Mouse (Mus musculus) forebrain, embryonic 14.5 days (tissue): ENCODE data around the gene Cabp4. TPM values are rescaled to one million over a fixed set of nuclear protein-coding genes. Genes with fewer than 3 reads are reported as not detected.

Experiments used
- ATAC-seq: fragments of 200-750 bp; cut with Nextera tagmentation; 2 replicates; pipeline ENCODE4 v1.8.0; 2017; ENCODE audit warnings: mild to moderate bottlenecking, moderate library complexity
- DNase-seq: peaks from one replicate; pipeline ENCODE4 v3.0.0-alpha.2; 2015; ENCODE audit warnings: low spot score
- H3K27ac ChIP-seq: fragments of 300-500 bp; sonication (generic); 2 replicates; pipeline ENCODE4 v1.5.1; 2014; ENCODE audit warnings: low read depth, mild to moderate bottlenecking, control low read depth, low read length, moderate library complexity
- H3K27me3 ChIP-seq: fragments of 300-500 bp; sonication (generic); replicated peaks from 2 replicates; pipeline ENCODE4 v1.6.1; 2014; ENCODE audit warnings: low read length, control low read depth, mixed read lengths; ENCODE audit not compliant: control insufficient read depth, insufficient read depth
- H3K36me3 ChIP-seq: fragments of 300-500 bp; sonication (generic); 2 replicates; pipeline ENCODE4 v1.6.1; 2014; ENCODE audit warnings: low read length, control low read depth; ENCODE audit not compliant: control insufficient read depth, insufficient read depth
- H3K4me1 ChIP-seq: fragments of 300-500 bp; sonication (generic); 2 replicates; pipeline ENCODE4 v1.6.1; 2014; ENCODE audit warnings: antibody characterized with exemption, low read length, control low read depth; ENCODE audit not compliant: control insufficient read depth, insufficient read depth
- H3K4me2 ChIP-seq: fragments of 300-500 bp; sonication (generic); 2 replicates; pipeline ENCODE4 v1.6.1; 2014; ENCODE audit warnings: mild to moderate bottlenecking, control low read depth, low read length
- H3K4me3 ChIP-seq: fragments of 300-500 bp; sonication (generic); 2 replicates; pipeline ENCODE4 v1.5.1; 2014; ENCODE audit warnings: low read depth, low read length, control low read depth
- H3K9ac ChIP-seq: fragments of 300-500 bp; sonication (generic); 2 replicates; pipeline ENCODE4 v1.6.1; 2014; ENCODE audit warnings: mild to moderate bottlenecking, low read length, control low read depth, moderate library complexity
- H3K9me3 ChIP-seq: fragments of 300-500 bp; sonication (generic); replicated peaks from 2 replicates; pipeline ENCODE4 v1.6.1; 2016; ENCODE audit warnings: low read length, control low read depth, mixed read lengths; ENCODE audit not compliant: control insufficient read depth
- WGBS: fragments of 180-500 bp; shearing (Covaris S2); extraction: QIAGEN DNeasy Blood & Tissue Kit; methylation state at CpG from one replicate; pipeline ENCODE4 v1.1.7; 2014; 5-methylcytosine and 5-hydroxymethylcytosine counted together
- polyA plus RNA-seq: library from polyadenylated mRNA; unstranded; fragments of >200 nt; fragmentation: Nextera tagmentation; extraction: Ambion mirVana; gene quantifications from 2 replicates; pipeline ENCODE4 v1.2.1, GENCODE M21; 2014

Cabp4 gene
- polyA plus RNA-seq, 1 experiment from 2014 or later, result 0.08 TPM

GRCm38 (mm10) chr19:4091383-4091782 lies 52.5 kb downstream of the Cabp4 start:
- H3K36me3 ChIP-seq, result no peaks in the 10 kb centered on the region
- H3K27me3 ChIP-seq, result no peaks in the 10 kb centered on the region
- 71% methylated on average over 2 of the region's 2 CpGs for WGBS
- H3K4me2 ChIP-seq, result no peak overlapping the region
- no peak for DNase-seq
- no peaks in the 10 kb centered on the region for H3K9me3 ChIP-seq
- no peak overlapping the region for H3K9ac ChIP-seq
- ATAC-seq, result no peak
- peaks cover 6% of the 10 kb centered on the region for H3K4me1 ChIP-seq
- H3K4me3 ChIP-seq, result no peak overlapping the region
- no peak overlapping the region for H3K27ac ChIP-seq

- DNase-seq (no peak), ATAC-seq (no peak)
- WGBS, result 92% methylated on average over 3 of the region's 3 CpGs
- Histone ChIP-seq H3K4me3 (no peak overlapping the region), H3K9ac (no peak overlapping the region), H3K36me3 (no peaks in the 10 kb centered on the region), H3K27me3 (no peaks in the 10 kb centered on the region), H3K4me2 (no peak overlapping the region), H3K9me3 (no peaks in the 10 kb centered on the region), H3K27ac (no peak overlapping the region), H3K4me1 (no peaks in the 10 kb centered on the region)
Observed at GRCm38 (mm10) chr19:4090446-4090845, 53.4 kb downstream of the Cabp4 start.

- Histone ChIP-seq H3K9ac (no peak overlapping the region), H3K36me3 (no peaks in the 10 kb centered on the region), H3K27me3 (no peaks in the 10 kb centered on the region), H3K9me3 (no peaks in the 10 kb centered on the region), H3K4me2 (no peak overlapping the region), H3K4me1 (no peaks in the 10 kb centered on the region), H3K27ac (no peak overlapping the region), H3K4me3 (no peak overlapping the region)
- ATAC-seq, result no peak
- DNase-seq, result peak; percentile 29
- 25% methylated on average over 6 of the region's 6 CpGs for WGBS
Observed at GRCm38 (mm10) chr19:4089128-4089527, 54.7 kb downstream of the Cabp4 start.

GRCm38 (mm10) chr19:4088146-4088545 lies 55.7 kb downstream of the Cabp4 start:
- no peak overlapping the region for H3K9ac ChIP-seq
- H3K27ac ChIP-seq, result no peak overlapping the region
- no peak for ATAC-seq
- 62% methylated on average over 5 of the region's 5 CpGs for WGBS
- DNase-seq, result no peak
- H3K4me3 ChIP-seq, result no peak overlapping the region
- no peaks in the 10 kb centered on the region for H3K36me3 ChIP-seq
- no peak overlapping the region for H3K4me2 ChIP-seq
- H3K27me3 ChIP-seq, result no peaks in the 10 kb centered on the region
- no peaks in the 10 kb centered on the region for H3K4me1 ChIP-seq
- H3K9me3 ChIP-seq, result no peaks in the 10 kb centered on the region

GRCm38 (mm10) chr19:4087090-4087489 lies 56.7 kb downstream of the Cabp4 start:
- H3K9me3 ChIP-seq, result no peaks in the 10 kb centered on the region
- no peak overlapping the region for H3K27ac ChIP-seq
- H3K4me2 ChIP-seq, result no peak overlapping the region
- H3K9ac ChIP-seq, result no peak overlapping the region
- H3K36me3 ChIP-seq, result no peaks in the 10 kb centered on the region
- no peak overlapping the region for H3K4me3 ChIP-seq
- 84% methylated on average over 5 of the region's 5 CpGs for WGBS
- DNase-seq, result no peak
- H3K4me1 ChIP-seq, result no peaks in the 10 kb centered on the region
- no peaks in the 10 kb centered on the region for H3K27me3 ChIP-seq
- ATAC-seq, result no peak

GRCm38 (mm10) chr19:4086156-4086555 lies 57.7 kb downstream of the Cabp4 start:
- no peak overlapping the region for H3K9ac ChIP-seq
- WGBS, result 91% methylated on average over 15 of the region's 15 CpGs
- no peak overlapping the region for H3K27ac ChIP-seq
- no peaks in the 10 kb centered on the region for H3K9me3 ChIP-seq
- no peak overlapping the region for H3K4me2 ChIP-seq
- H3K4me3 ChIP-seq, result no peak overlapping the region
- H3K36me3 ChIP-seq, result no peaks in the 10 kb centered on the region
- ATAC-seq, result no peak
- DNase-seq, result no peak
- no peaks in the 10 kb centered on the region for H3K4me1 ChIP-seq
- H3K27me3 ChIP-seq, result no peaks in the 10 kb centered on the region

Other genes with a start within 250 kb of the Cabp4 start
- gene Tcirg1, start 236.9 kb downstream of the Cabp4 start, polyA plus RNA-seq, result 5.8 and 9.1 TPM in 2 replicates
- gene Ndufs8, start 231.3 kb downstream of the Cabp4 start, polyA plus RNA-seq, result 243 and 301 TPM in 2 replicates
- 1.9 and 2.0 TPM in 2 replicates for gene Aldh3b1, start 214.2 kb downstream of the Cabp4 start, polyA plus RNA-seq
- gene Unc93b1, start 208.8 kb downstream of the Cabp4 start, polyA plus RNA-seq, result 7.5 and 9.4 TPM in 2 replicates
- not detected in 2 replicates for gene Aldh3b3, start 185.4 kb downstream of the Cabp4 start, polyA plus RNA-seq
- gene Aldh3b2, start 171.7 kb downstream of the Cabp4 start, polyA plus RNA-seq, result 0.36 and 0.42 TPM in 2 replicates
- gene Acy3, start 157.5 kb downstream of the Cabp4 start, polyA plus RNA-seq, result 1.8 and 2.3 TPM in 2 replicates
- gene Tbx10, start 151.3 kb downstream of the Cabp4 start, polyA plus RNA-seq, result not detected in 2 replicates
- gene Nudt8, start 143.5 kb downstream of the Cabp4 start, polyA plus RNA-seq, result 35.6 and 41.1 TPM in 2 replicates
- gene Gm49405, start 143.4 kb downstream of the Cabp4 start, polyA plus RNA-seq, result 2.2 and 3.8 TPM in 2 replicates
- 3.2 and 5.4 TPM in 2 replicates for gene Doc2g, start 140.7 kb downstream of the Cabp4 start, polyA plus RNA-seq
- gene Ndufv1, start 131.2 kb downstream of the Cabp4 start, polyA plus RNA-seq, result 238 and 254 TPM in 2 replicates
- gene Gstp1, start 106.0 kb downstream of the Cabp4 start, polyA plus RNA-seq, result 369 and 398 TPM in 2 replicates
- 1.2 and 4.2 TPM in 2 replicates for gene Gstp2, start 98.0 kb downstream of the Cabp4 start, polyA plus RNA-seq
- not detected in 2 replicates for gene Gstp3, start 84.5 kb downstream of the Cabp4 start, polyA plus RNA-seq
- gene Cabp2, start 62.5 kb downstream of the Cabp4 start, polyA plus RNA-seq, result not detected in 2 replicates
- 88.6 and 91.7 TPM in 2 replicates for gene Cdk2ap2, start 46.9 kb downstream of the Cabp4 start, polyA plus RNA-seq
- 29.1 and 40.8 TPM in 2 replicates for gene Pitpnm1, start 44.0 kb downstream of the Cabp4 start, polyA plus RNA-seq
- 85.2 and 94.4 TPM in 2 replicates for gene Aip, start 18.2 kb downstream of the Cabp4 start, polyA plus RNA-seq
- not detected in 2 replicates for gene Gpr152, start 4.2 kb downstream of the Cabp4 start, polyA plus RNA-seq
- 134 and 154 TPM in 2 replicates for gene Coro1b, start 4.6 kb upstream of the Cabp4 start, polyA plus RNA-seq
- gene Ptprcap, start 9.6 kb upstream of the Cabp4 start, polyA plus RNA-seq, result 0.24 TPM in 1 of 2 replicates, not detected in the other
- 32.3 and 35.5 TPM in 2 replicates for gene Rps6kb2, start 19.3 kb upstream of the Cabp4 start, polyA plus RNA-seq
- gene Carns1, start 31.4 kb upstream of the Cabp4 start, polyA plus RNA-seq, result 3.9 and 4.2 TPM in 2 replicates
- 0.52 and 0.80 TPM in 2 replicates for gene Tbc1d10c, start 47.3 kb upstream of the Cabp4 start, polyA plus RNA-seq
- gene Ppp1ca, start 48.0 kb upstream of the Cabp4 start, polyA plus RNA-seq, result 608 and 689 TPM in 2 replicates
- gene Rad9a, start 57.6 kb upstream of the Cabp4 start, polyA plus RNA-seq, result 25.5 and 25.7 TPM in 2 replicates
- gene Clcf1, start 70.2 kb upstream of the Cabp4 start, polyA plus RNA-seq, result 0.61 and 0.85 TPM in 2 replicates
- gene AC109138.7, start 70.3 kb upstream of the Cabp4 start, polyA plus RNA-seq, result not detected in 2 replicates
- 17.6 and 19.0 TPM in 2 replicates for gene Pold4, start 87.9 kb upstream of the Cabp4 start, polyA plus RNA-seq
- gene Ssh3, start 125.1 kb upstream of the Cabp4 start, polyA plus RNA-seq, result 4.0 and 4.3 TPM in 2 replicates
- gene Ankrd13d, start 139.1 kb upstream of the Cabp4 start, polyA plus RNA-seq, result 16.3 and 23.9 TPM in 2 replicates
- 17.1 and 21.0 TPM in 2 replicates for gene Grk2, start 162.2 kb upstream of the Cabp4 start, polyA plus RNA-seq